Mouse (Mus musculus) lung, postnatal 0 days (tissue): ENCODE results near the gene Gse1. TPM values are rescaled to one million over a fixed set of nuclear protein-coding genes. Genes with fewer than 3 reads are reported as not detected.

ENCODE experiments used
- ATAC-seq: fragments of 200-750 bp; cut with Nextera tagmentation; 2 replicates; pipeline ENCODE4 v1.8.0; 2017; ENCODE audit warnings: moderate library complexity
- DNase-seq: peaks from one replicate; pipeline ENCODE4 v3.0.0-alpha.2; 2016; ENCODE audit warnings: low spot score
- H3K27ac ChIP-seq: fragments of 300-500 bp; sonication (generic); 2 replicates; pipeline ENCODE4 v1.5.1; 2014; ENCODE audit warnings: antibody characterized with exemption, mild to moderate bottlenecking, low read length, mixed read lengths
- H3K27me3 ChIP-seq: fragments of 300-500 bp; sonication (generic); replicated peaks from 2 replicates; pipeline ENCODE4 v1.6.1; 2014; ENCODE audit warnings: low read length, mixed read lengths; ENCODE audit not compliant: insufficient read depth
- H3K36me3 ChIP-seq: fragments of 300-500 bp; sonication (generic); 2 replicates; pipeline ENCODE4 v1.6.1; 2014; ENCODE audit warnings: low read length, mixed read lengths; ENCODE audit not compliant: insufficient read depth
- H3K4me1 ChIP-seq: fragments of 300-500 bp; sonication (generic); 2 replicates; pipeline ENCODE4 v1.6.1; 2014; ENCODE audit warnings: antibody characterized with exemption, low read depth, low read length, mixed read lengths; ENCODE audit not compliant: insufficient read depth
- H3K4me2 ChIP-seq: fragments of 300-500 bp; sonication (generic); replicated peaks from 2 replicates; pipeline ENCODE4 v1.6.1; 2014; ENCODE audit warnings: low read depth, mild to moderate bottlenecking, low read length, moderate library complexity, mixed read lengths
- H3K4me3 ChIP-seq: fragments of 300-500 bp; sonication (generic); 2 replicates; pipeline ENCODE4 v1.5.1; 2014; ENCODE audit warnings: low read depth, low read length
- H3K9ac ChIP-seq: fragments of 300-500 bp; sonication (generic); replicated peaks from 2 replicates; pipeline ENCODE4 v1.6.1; 2014; ENCODE audit warnings: low read depth, mild to moderate bottlenecking
- H3K9me3 ChIP-seq: fragments of 300-500 bp; sonication (generic); 2 replicates; pipeline ENCODE4 v1.6.1; 2016; ENCODE audit warnings: low read length, mixed read lengths
- CTCF ChIP-seq: IDR thresholded peaks from 2 replicates; pipeline ENCODE4 v1.5.1; 2016; ENCODE audit warnings: antibody characterized with exemption, mild to moderate bottlenecking
- EP300 ChIP-seq: IDR thresholded peaks from 2 replicates; pipeline ENCODE4 v1.6.1; 2016; ENCODE audit warnings: antibody characterized with exemption, mild to moderate bottlenecking, control low read depth
- WGBS: fragments of 180-500 bp; shearing (Covaris S2); extraction: QIAGEN DNeasy Blood & Tissue Kit; methylation state at CpG from one replicate; pipeline ENCODE4 v1.1.7; 2014; 5-methylcytosine and 5-hydroxymethylcytosine counted together
- polyA plus RNA-seq: library from polyadenylated mRNA; unstranded; fragments of >200 nt; fragmentation: Nextera tagmentation; extraction: Ambion mirVana; gene quantifications from 2 replicates; pipeline ENCODE4 v1.2.1, GENCODE M21; 2015

The Gse1 gene
- polyA plus RNA-seq, 1 experiment from 2014 or later, result 9.9 TPM

DNA sequence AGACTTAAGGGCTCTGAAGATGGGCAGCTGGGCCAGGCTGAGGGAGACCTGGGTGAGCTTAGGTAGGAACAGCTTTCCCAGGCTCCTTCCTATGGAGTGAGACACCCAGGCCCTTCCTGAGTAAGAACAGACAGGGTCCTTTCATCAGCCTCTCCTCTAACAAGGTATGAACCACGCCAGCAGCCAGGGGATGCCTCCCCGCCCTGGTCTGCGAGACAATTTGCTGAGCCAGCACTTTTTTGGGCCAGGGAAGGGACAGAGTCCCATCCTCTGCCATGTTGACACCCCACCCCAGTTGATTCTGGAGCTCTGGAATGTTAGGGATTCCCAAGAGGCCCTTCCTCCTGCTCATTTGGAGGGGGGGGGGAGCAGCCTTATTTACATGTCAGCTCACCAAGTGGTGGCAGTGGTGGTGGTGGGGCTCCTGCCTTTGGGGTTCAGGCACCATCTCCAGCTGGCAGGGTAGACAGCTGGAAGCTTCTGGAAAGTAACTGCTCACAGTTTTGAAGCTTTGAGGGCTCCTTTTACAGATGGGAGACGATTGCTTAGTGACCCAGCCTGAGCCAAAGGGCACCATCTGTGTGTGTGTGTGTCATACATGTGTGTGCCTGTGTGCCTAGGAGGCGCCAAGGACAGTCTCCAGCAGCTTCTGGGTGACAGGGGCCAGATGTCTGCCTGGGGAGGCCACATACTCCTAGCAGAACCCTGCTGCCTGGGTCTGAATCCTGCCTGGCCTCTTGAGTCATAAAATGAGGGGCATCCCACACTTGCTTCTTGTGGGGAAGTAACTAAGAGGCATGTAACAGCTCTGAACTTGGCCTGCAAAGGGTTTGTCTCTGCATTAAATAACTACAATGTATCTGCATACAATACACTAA, 1.3 kb upstream of the Gse1 start:
- Histone ChIP-seq H3K4me1 (peaks cover 10% of the 10 kb centered on the region), H3K36me3 (no peaks in the 10 kb centered on the region), H3K9me3 (no peaks in the 10 kb centered on the region), H3K27ac (peak overlapping the region; percentile 38; the same call in 1 of the 2 replicates), H3K27me3 (peaks cover 10% of the 10 kb centered on the region; the same call in 1 of the 2 replicates), H3K4me2 (no peak overlapping the region), H3K4me3 (no peak overlapping the region), H3K9ac (no peak overlapping the region)
- 42% methylated on average over 5 of the region's 5 CpGs for WGBS
- no peak; the same call in 1 of the 2 replicates for TF ChIP-seq CTCF
- no peak; the same call in 1 of the 2 replicates for TF ChIP-seq EP300
- DNase-seq, result peak; percentile 77
- ATAC-seq, result peak; percentile 57

DNA sequence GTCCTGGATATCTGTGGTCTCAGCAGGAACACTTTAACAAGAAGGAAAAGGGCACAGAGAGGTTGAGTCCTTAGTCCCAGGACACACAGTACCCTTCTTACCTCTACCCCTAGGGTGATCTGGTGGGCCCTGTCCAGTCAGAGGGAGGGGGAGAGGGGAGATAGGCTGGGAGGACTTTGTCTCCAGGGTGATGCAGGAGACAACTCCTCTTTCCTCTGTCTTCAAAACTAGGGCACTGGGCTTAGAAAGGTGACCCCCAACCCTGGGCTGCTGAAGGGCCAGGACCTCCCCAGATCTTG, 729 bp upstream of the Gse1 start:
- Histone ChIP-seq H3K9ac (no peak overlapping the region), H3K27me3 (peaks cover 10% of the 10 kb centered on the region; the same call in 1 of the 2 replicates), H3K4me2 (peak overlapping the region; percentile 97; the same call in 1 of the 2 replicates), H3K4me1 (peaks cover 15% of the 10 kb centered on the region), H3K36me3 (no peaks in the 10 kb centered on the region), H3K27ac (peak overlapping the region; percentile 51), H3K9me3 (no peaks in the 10 kb centered on the region), H3K4me3 (no peak overlapping the region)
- no peak for DNase-seq
- no peak for ATAC-seq
- no peak for TF ChIP-seq EP300
- no peak for TF ChIP-seq CTCF

DNA sequence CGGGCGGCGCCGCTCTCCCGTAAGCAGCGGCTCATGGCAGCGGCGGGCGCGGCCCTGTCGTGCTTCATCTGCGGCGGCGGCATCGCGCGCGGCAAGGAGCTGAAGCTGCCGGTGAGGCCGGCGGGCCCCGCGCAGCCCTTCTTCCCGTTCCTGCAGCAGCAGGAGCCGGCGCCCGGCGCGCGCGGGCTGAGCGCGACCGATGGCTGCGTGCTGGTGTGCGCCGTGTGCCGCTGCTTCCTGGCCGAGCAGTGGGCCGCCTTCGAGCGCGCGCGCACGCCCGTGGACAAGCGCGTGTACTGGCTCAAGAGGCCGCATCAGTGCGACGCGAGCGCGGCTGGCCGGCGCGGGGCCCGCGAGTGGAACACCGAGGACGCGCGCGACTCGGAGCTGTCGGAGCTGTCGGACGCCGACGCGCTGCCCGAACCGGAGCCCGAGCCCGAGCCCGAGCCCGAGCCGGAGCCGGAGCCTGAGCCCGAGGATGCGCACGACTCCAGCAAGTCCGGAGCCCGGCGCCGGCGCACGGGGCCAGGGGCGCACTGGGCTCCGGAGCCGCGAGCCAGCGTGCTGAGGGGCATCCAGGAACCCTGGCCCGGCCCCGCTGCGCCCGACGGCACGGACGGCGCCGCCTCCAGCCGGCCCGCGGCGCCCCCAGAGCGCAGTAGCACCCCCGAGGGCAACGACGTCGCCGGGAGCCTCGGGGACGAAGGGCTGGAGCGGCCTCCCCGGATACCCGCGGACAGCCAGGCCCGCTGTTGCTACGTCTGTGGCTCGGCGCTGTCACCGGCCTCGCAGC, 721 bp downstream of the Gse1 start:
- under 1% methylated on average over 61 of the region's 125 CpGs for WGBS
- no peak overlapping the region; the same call in 1 of the 2 replicates for H3K9ac ChIP-seq
- DNase-seq (no peak), ATAC-seq (0 out of 2 replicates have a peak, but pooled peaks have one; percentile 7)
- H3K4me2 ChIP-seq, result peak overlapping the region; percentile 97
- peak overlapping the region; percentile 44 for H3K4me3 ChIP-seq
- H3K36me3 ChIP-seq, result no peaks in the 10 kb centered on the region
- H3K4me1 ChIP-seq, result peaks cover 18% of the 10 kb centered on the region
- TF ChIP-seq CTCF, result no peak
- TF ChIP-seq EP300, result no peak
- peak overlapping the region; percentile 68 for H3K27ac ChIP-seq
- no peaks in the 10 kb centered on the region for H3K9me3 ChIP-seq
- H3K27me3 ChIP-seq, result peaks cover 10% of the 10 kb centered on the region; the same call in 1 of the 2 replicates

DNA sequence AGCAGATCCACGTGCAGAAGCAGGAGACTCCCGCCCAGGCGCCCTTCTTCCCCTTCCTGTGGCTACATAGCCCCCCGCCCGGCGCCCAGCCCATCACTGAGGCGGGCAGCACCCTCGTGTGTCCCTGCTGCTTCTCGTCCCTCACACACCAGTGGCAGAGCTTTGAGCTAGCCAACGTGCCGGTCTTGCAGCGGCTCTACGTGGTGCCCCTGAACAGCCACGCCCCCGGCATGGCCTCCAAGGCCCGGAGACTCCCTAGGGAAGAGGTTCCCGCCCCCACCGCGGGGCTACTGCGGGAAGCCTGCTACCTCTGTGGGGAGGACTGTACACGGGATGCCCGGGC, 1.3 kb downstream of the Gse1 start:
- WGBS, result under 1% methylated on average over 20 of the region's 22 CpGs
- H3K27me3 ChIP-seq, result peaks cover 10% of the 10 kb centered on the region; the same call in 1 of the 2 replicates
- no peaks in the 10 kb centered on the region for H3K9me3 ChIP-seq
- TF ChIP-seq CTCF (no peak), EP300 (no peak)
- H3K4me1 ChIP-seq, result peaks cover 18% of the 10 kb centered on the region
- no peak for ATAC-seq
- H3K4me3 ChIP-seq, result peak overlapping the region; percentile 44
- H3K36me3 ChIP-seq, result no peaks in the 10 kb centered on the region
- no peak overlapping the region for H3K27ac ChIP-seq
- H3K4me2 ChIP-seq, result peak overlapping the region; percentile 97
- H3K9ac ChIP-seq, result no peak overlapping the region; the same call in 1 of the 2 replicates
- DNase-seq, result no peak

DNA sequence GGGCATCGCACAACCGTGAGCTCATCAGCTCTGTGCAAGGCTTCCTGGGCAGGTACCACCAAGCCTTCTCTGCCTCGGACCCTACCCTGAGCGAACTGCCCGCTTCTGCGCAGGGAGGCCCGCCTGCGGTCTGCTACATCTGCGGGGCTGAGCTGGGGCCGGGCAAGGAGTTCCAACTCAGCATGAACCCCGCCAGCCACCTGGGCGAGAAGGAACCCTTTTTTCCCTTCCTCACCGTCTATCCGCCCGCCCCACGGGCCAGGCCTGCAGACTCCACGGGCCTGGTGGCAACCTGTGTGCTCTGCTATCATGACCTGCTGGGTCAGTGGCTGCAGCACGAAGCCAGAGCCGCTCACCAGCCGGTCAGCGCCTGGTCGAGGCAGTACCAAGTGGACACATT, 1.8 kb downstream of the Gse1 start:
- Histone ChIP-seq H3K4me2 (peak overlapping the region; percentile 97), H3K27ac (no peak overlapping the region), H3K27me3 (peaks cover 10% of the 10 kb centered on the region; the same call in 1 of the 2 replicates), H3K9me3 (no peaks in the 10 kb centered on the region), H3K4me3 (peak overlapping the region; percentile 44), H3K9ac (no peak overlapping the region), H3K4me1 (peaks cover 18% of the 10 kb centered on the region), H3K36me3 (no peaks in the 10 kb centered on the region)
- TF ChIP-seq EP300, result no peak
- TF ChIP-seq CTCF, result no peak
- WGBS, result 18% methylated on average over 20 of the region's 22 CpGs
- DNase-seq, result no peak
- no peak for ATAC-seq
